Mouse (Mus musculus) embryonic fibroblast, embryonic 13.5 days (primary cell): ENCODE measurements around the gene Agfg2.
A peak's percentile ranks its signal among the peaks of the same experiment; 100 is the strongest.

ENCODE experiments used
- CTCF ChIP-seq: IDR thresholded peaks from 2 replicates; pipeline ENCODE4 v1.5.1; 2011; ENCODE audit warnings: mild to moderate bottlenecking, control low read depth, low read length, moderate library complexity, borderline replicate concordance; ENCODE audit not compliant: insufficient read depth
- POLR2A ChIP-seq: IDR thresholded peaks from 2 replicates; pipeline ENCODE4 v1.6.1; 2011; ENCODE audit warnings: low read depth, mild to moderate bottlenecking, control low read depth, low read length, moderate library complexity

- no peak for TF ChIP-seq CTCF
- TF ChIP-seq POLR2A, result peak; percentile 59
Observed at GRCm38 (mm10) chr5:137613550-137613949, 71.0 kb downstream of the Agfg2 start, which contains the start of gene Pcolce.
